Mouse (Mus musculus) heart, embryonic 14.5 days (tissue): ENCODE measurements around the gene Gm28308. TPM values are rescaled to one million over a fixed set of nuclear protein-coding genes. Genes with fewer than 3 reads are reported as not detected.

ENCODE experiments used
- ATAC-seq: fragments of 200-750 bp; cut with Nextera tagmentation; 2 replicates; pipeline ENCODE4 v1.8.0; 2017; ENCODE audit warnings: low read depth, moderate TSS enrichment; ENCODE audit not compliant: insufficient number of reproducible peaks, insufficient read depth, low FRiP score
- H3K27ac ChIP-seq, 2 experiments: fragments of 200-500 bp in 1 of 2; fragments of 300-500 bp in 1 of 2; sonication (generic) in 1 of 2; replicated peaks in 1 of 2; 2 replicates each; pipeline ENCODE4 v1.5.1; 2012 to 2014; ENCODE audit warnings: low read depth in 2 of 2, low read length in 2 of 2, control low read depth in 1 of 2, mild to moderate bottlenecking in 1 of 2, mixed read lengths in 1 of 2; ENCODE audit not compliant: control insufficient read depth in 1 of 2, insufficient read depth in 1 of 2
- H3K27me3 ChIP-seq: fragments of 300-500 bp; sonication (generic); 2 replicates; pipeline ENCODE4 v1.6.1; 2014; ENCODE audit warnings: mild to moderate bottlenecking, low read length, control low read depth; ENCODE audit not compliant: control insufficient read depth, insufficient read depth
- H3K36me3 ChIP-seq: fragments of 300-500 bp; sonication (generic); 2 replicates; pipeline ENCODE4 v1.6.1; 2014; ENCODE audit warnings: mild to moderate bottlenecking, control low read depth, low read length, mixed read lengths; ENCODE audit not compliant: control insufficient read depth, insufficient read depth
- H3K4me1 ChIP-seq, 2 experiments: fragments of 200-500 bp in 1 of 2; fragments of 300-500 bp in 1 of 2; sonication (generic) in 1 of 2; 2 replicates each; pipeline ENCODE4 v1.6.1; 2012 to 2014; ENCODE audit warnings: low read length in 2 of 2, control low read depth in 1 of 2, mixed read lengths in 1 of 2; ENCODE audit not compliant: control insufficient read depth in 2 of 2, insufficient read depth in 2 of 2
- H3K4me2 ChIP-seq: fragments of 300-500 bp; sonication (generic); 2 replicates; pipeline ENCODE4 v1.6.1; 2014; ENCODE audit warnings: mild to moderate bottlenecking, low read length
- H3K4me3 ChIP-seq, 2 experiments: fragments of 200-500 bp in 1 of 2; fragments of 300-500 bp in 1 of 2; sonication (generic) in 1 of 2; 2 replicates each; pipeline ENCODE4 v1.5.1; 2012 to 2014; ENCODE audit warnings: low read length in 2 of 2, mild to moderate bottlenecking in 2 of 2, control low read depth in 1 of 2, low read depth in 1 of 2, moderate library complexity in 1 of 2; ENCODE audit not compliant: control insufficient read depth in 1 of 2, insufficient read depth in 1 of 2
- H3K9ac ChIP-seq: fragments of 300-500 bp; sonication (generic); 2 replicates; pipeline ENCODE4 v1.6.1; 2014; ENCODE audit warnings: mild to moderate bottlenecking, low read length
- H3K9me3 ChIP-seq: fragments of 300-500 bp; sonication (generic); 2 replicates; pipeline ENCODE4 v1.6.1; 2016; ENCODE audit warnings: low read length, control low read depth; ENCODE audit not compliant: control insufficient read depth
- WGBS: fragments of 180-500 bp; shearing (Covaris S2); extraction: QIAGEN DNeasy Blood & Tissue Kit; methylation state at CpG from one replicate; pipeline ENCODE4 v1.1.7; 2014; 5-methylcytosine and 5-hydroxymethylcytosine counted together
- polyA plus RNA-seq: library from polyadenylated mRNA; unstranded; fragments of >200 nt; fragmentation: Nextera tagmentation; extraction: Ambion mirVana; gene quantifications from 2 replicates; pipeline ENCODE4 v1.2.1, GENCODE M21; 2014

Gm28308 gene
- polyA plus RNA-seq, 1 experiment from 2014 or later, result not detected

DNA sequence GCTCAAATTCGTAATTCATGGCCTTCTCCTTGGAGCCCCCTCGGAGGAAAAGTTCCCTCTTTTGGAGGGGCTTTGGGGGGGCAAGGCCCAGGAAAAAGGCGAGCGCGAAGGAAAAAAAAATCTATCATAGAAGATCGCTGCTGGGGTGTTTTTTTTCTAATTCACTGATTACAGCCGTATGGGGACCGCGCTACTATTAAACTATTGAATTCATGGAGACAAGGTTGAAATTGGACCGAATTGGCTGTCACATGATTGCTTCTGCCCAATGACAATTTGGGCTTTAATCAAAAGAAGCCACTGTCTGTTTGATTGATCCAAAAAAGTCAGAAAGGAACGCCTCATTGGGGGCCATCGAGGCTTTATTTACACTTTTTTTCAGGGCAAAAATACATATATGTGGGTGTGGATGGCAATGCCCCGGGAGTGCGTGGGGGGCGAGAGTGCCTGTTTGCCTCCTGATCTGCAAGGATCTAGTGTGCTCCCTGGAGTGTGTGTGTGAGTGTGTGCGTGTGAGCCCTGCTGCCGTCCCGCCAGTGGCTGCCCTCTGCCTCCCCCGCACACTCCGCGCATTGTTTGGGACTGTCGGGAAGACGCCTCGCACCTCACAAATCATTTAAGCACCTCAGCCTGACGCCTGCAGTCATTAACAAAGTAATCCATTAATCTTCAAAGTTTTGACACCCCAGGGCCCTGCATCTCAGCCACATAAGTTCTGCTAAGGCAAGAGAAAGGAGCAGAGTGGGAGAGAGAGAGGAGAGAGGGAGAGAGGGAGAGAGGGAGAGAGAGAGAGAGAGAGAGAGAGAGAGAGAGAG is 48.3 kb downstream of the Gm28308 start, which contains the start of gene Hoxa2:
Hoxa2 (minus strand) TSS at position 206 of the 815 bp plus-strand sequence.
- H3K36me3 ChIP-seq, result no peaks in the 10 kb centered on the region
- H3K9me3 ChIP-seq, result no peaks in the 10 kb centered on the region
- peaks cover 98% of the 10 kb centered on the region for H3K27me3 ChIP-seq
- ATAC-seq, result no peak
- peak within 1 kb of the TSS in 1 of 2 experiments; percentile 59; a peak in 2 of 4 replicates for H3K27ac ChIP-seq
- WGBS, result 1% methylated on average over 25 of the region's 25 CpGs
- peak within 1 kb of the TSS; percentile 4 to 33; a peak in 3 of 4 replicates for H3K4me3 ChIP-seq
- H3K4me2 ChIP-seq, result peak within 1 kb of the TSS; percentile 48
- H3K4me1 ChIP-seq, result peaks cover 4 to 5% of the 10 kb centered on the region in 2 experiments; a peak in 1 of 4 replicates
- peak within 1 kb of the TSS; percentile 54; the same call in 1 of the 2 replicates for H3K9ac ChIP-seq

- WGBS, result under 1% methylated on average over 39 of the region's 39 CpGs
- H3K27me3 ChIP-seq, result peaks cover 98% of the 10 kb centered on the region
Measured at GRCm38 (mm10) chr6:52164051-52164625, 49.0 kb downstream of the Gm28308 start.

GRCm38 (mm10) chr6:52163366-52164031 is 49.6 kb downstream of the Gm28308 start:
- no peaks in the 10 kb centered on the region for H3K36me3 ChIP-seq
- peak overlapping the region; percentile 22 to 59; a peak in 2 of 4 replicates for H3K27ac ChIP-seq
- no peak for ATAC-seq
- H3K4me2 ChIP-seq, result peak overlapping the region; percentile 48
- WGBS, result 6% methylated on average over 17 of the region's 17 CpGs
- H3K27me3 ChIP-seq, result peaks cover 100% of the 10 kb centered on the region
- H3K9me3 ChIP-seq, result no peaks in the 10 kb centered on the region
- peak overlapping the region in 1 of 2 experiments; percentile 33; a peak in 2 of 4 replicates for H3K4me3 ChIP-seq
- peak overlapping the region; percentile 21; the same call in 1 of the 2 replicates for H3K9ac ChIP-seq
- peaks cover 4 to 12% of the 10 kb centered on the region in 2 experiments; a peak in 3 of 4 replicates for H3K4me1 ChIP-seq

More at GRCm38 (mm10) chr6:52164051-52164625, 49.0 kb downstream of the Gm28308 start:
- ATAC-seq, result no peak
- Histone ChIP-seq H3K36me3 (no peaks in the 10 kb centered on the region), H3K4me1 (peaks cover 4 to 6% of the 10 kb centered on the region in 2 experiments; a peak in 2 of 4 replicates), H3K9me3 (no peaks in the 10 kb centered on the region), H3K9ac (peak overlapping the region; percentile 54; the same call in 1 of the 2 replicates), H3K27ac (peak overlapping the region in 1 of 2 experiments; percentile 59; a peak in 2 of 4 replicates), H3K4me2 (peak overlapping the region; percentile 48), H3K4me3 (peak overlapping the region; percentile 4 to 33; a peak in 3 of 4 replicates)

DNA sequence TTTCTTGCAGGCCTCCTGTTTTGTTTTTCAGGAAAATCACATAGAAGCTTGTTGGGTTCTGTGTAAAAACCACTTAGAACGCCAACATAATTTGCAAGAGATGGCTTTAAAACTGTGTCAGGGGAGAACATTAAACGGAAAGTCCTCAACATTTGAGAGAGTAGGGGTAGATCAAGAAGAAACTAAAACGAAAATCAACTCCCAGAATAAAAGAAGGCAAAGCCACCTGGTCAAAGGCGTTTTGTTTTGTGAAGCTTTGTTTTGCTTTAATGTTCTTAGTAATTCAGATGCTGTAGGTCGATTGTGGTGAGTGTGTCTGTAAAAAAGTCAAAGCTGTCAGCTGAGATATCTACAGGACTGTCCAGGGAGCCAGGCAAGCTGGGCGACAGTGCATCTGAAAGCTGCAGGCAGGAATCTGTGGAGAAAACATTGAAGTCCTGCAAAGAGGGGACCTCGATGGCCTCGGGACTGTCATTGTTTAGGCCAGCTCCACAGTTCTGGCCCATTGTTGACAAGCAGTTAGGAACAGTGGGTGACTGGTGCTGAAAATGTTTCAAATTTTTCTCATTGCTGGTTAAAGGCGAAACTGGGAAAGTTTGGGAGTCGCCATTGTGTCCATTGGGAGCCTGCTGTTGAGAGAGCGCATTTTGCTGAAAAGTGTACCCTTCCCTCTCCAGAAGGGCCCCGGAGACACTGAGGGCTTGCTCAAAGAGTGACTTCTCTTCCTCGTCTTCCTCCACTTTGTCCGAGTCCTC is 50.4 kb downstream of the Gm28308 start:
- Histone ChIP-seq H3K4me3 (peak overlapping the region in 1 of 2 experiments; percentile 33; a peak in 1 of 4 replicates), H3K36me3 (no peaks in the 10 kb centered on the region), H3K9me3 (no peaks in the 10 kb centered on the region), H3K9ac (peak overlapping the region; percentile 21; the same call in 1 of the 2 replicates), H3K4me1 (peaks cover 4 to 15% of the 10 kb centered on the region in 2 experiments; a peak in 3 of 4 replicates), H3K27me3 (peaks cover 100% of the 10 kb centered on the region), H3K27ac (no peak overlapping the region), H3K4me2 (peak overlapping the region; percentile 48)
- no peak for ATAC-seq
- WGBS, result 16% methylated on average over 14 of the region's 14 CpGs

GRCm38 (mm10) chr6:52162093-52162380 is 51.1 kb downstream of the Gm28308 start:
- 27% methylated on average over 1 of the region's 1 CpGs for WGBS
- H3K4me2 ChIP-seq, result no peak overlapping the region
- no peak overlapping the region for H3K27ac ChIP-seq
- H3K27me3 ChIP-seq, result peaks cover 100% of the 10 kb centered on the region
- no peak overlapping the region for H3K9ac ChIP-seq
- H3K4me1 ChIP-seq, result peaks cover 4 to 15% of the 10 kb centered on the region in 2 experiments; a peak in 3 of 4 replicates
- no peak overlapping the region for H3K4me3 ChIP-seq
- no peaks in the 10 kb centered on the region for H3K36me3 ChIP-seq
- H3K9me3 ChIP-seq, result no peaks in the 10 kb centered on the region
- no peak for ATAC-seq

DNA sequence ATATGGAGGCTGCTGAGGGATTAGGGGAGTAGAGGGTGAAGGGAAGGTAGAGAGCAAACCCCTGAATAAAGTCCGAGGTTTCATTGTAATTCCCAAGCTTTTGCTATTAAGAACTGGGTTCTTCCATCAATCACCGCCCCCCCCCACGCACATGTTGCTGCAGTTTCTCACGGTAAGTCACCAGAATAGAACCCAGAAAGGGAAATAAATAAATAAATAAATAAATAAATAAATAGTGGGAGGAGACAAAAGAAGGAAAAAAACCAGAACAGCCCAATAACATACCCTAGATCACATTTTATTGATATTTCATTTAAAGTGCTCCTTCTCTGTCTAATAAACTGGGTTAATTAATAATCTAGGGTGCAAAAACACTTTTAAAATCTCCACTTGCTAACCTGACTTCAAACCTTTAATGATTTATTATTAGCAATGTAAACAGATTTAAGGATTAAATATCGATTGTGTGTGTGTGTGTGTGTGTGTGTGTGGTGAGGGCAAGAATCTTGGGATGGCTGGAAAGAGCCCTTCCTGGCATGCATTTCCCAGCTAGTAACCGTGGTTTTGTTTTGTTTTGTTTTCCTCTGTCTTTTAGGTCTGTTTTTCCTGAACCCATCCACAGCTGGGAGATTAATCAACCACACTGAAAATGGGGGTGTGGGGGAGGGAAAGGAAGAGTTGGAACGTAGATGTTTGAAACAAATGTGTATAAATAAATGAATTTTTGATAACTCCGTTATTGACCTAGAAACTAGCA is 51.6 kb downstream of the Gm28308 start:
- 23% methylated on average over 8 of the region's 8 CpGs for WGBS
- ATAC-seq, result no peak
- peaks cover 4 to 15% of the 10 kb centered on the region in 2 experiments; a peak in 3 of 4 replicates for H3K4me1 ChIP-seq
- H3K4me2 ChIP-seq, result peak overlapping the region; percentile 44
- peak overlapping the region in 1 of 2 experiments; percentile 67; a peak in 1 of 4 replicates for H3K4me3 ChIP-seq
- H3K27ac ChIP-seq, result no peak overlapping the region
- peaks cover 100% of the 10 kb centered on the region for H3K27me3 ChIP-seq
- no peaks in the 10 kb centered on the region for H3K36me3 ChIP-seq
- H3K9ac ChIP-seq, result peak overlapping the region; percentile 52; the same call in 1 of the 2 replicates
- no peaks in the 10 kb centered on the region for H3K9me3 ChIP-seq
